Mouse (Mus musculus) heart, embryonic 14.5 days (tissue): ENCODE measurements around the gene Ccdc190. TPM values are rescaled to one million over a fixed set of nuclear protein-coding genes. Genes with fewer than 3 reads are reported as not detected.
A peak's percentile ranks its signal among the peaks of the same experiment; 100 is the strongest.

Experiments used
- ATAC-seq: fragments of 200-750 bp; cut with Nextera tagmentation; 2 replicates; pipeline ENCODE4 v1.8.0; 2017; ENCODE audit warnings: low read depth, moderate TSS enrichment; ENCODE audit not compliant: insufficient number of reproducible peaks, insufficient read depth, low FRiP score
- H3K27ac ChIP-seq, 2 experiments: fragments of 200-500 bp in 1 of 2; fragments of 300-500 bp in 1 of 2; sonication (generic) in 1 of 2; replicated peaks in 1 of 2; 2 replicates each; pipeline ENCODE4 v1.5.1; 2012 to 2014; ENCODE audit warnings: low read depth in 2 of 2, low read length in 2 of 2, control low read depth in 1 of 2, mild to moderate bottlenecking in 1 of 2, mixed read lengths in 1 of 2; ENCODE audit not compliant: control insufficient read depth in 1 of 2, insufficient read depth in 1 of 2
- H3K27me3 ChIP-seq: fragments of 300-500 bp; sonication (generic); 2 replicates; pipeline ENCODE4 v1.6.1; 2014; ENCODE audit warnings: mild to moderate bottlenecking, low read length, control low read depth; ENCODE audit not compliant: control insufficient read depth, insufficient read depth
- H3K36me3 ChIP-seq: fragments of 300-500 bp; sonication (generic); 2 replicates; pipeline ENCODE4 v1.6.1; 2014; ENCODE audit warnings: mild to moderate bottlenecking, control low read depth, low read length, mixed read lengths; ENCODE audit not compliant: control insufficient read depth, insufficient read depth
- H3K4me1 ChIP-seq, 2 experiments: fragments of 200-500 bp in 1 of 2; fragments of 300-500 bp in 1 of 2; sonication (generic) in 1 of 2; 2 replicates each; pipeline ENCODE4 v1.6.1; 2012 to 2014; ENCODE audit warnings: low read length in 2 of 2, control low read depth in 1 of 2, mixed read lengths in 1 of 2; ENCODE audit not compliant: control insufficient read depth in 2 of 2, insufficient read depth in 2 of 2
- H3K4me2 ChIP-seq: fragments of 300-500 bp; sonication (generic); 2 replicates; pipeline ENCODE4 v1.6.1; 2014; ENCODE audit warnings: mild to moderate bottlenecking, low read length
- H3K4me3 ChIP-seq, 2 experiments: fragments of 200-500 bp in 1 of 2; fragments of 300-500 bp in 1 of 2; sonication (generic) in 1 of 2; 2 replicates each; pipeline ENCODE4 v1.5.1; 2012 to 2014; ENCODE audit warnings: low read length in 2 of 2, mild to moderate bottlenecking in 2 of 2, control low read depth in 1 of 2, low read depth in 1 of 2, moderate library complexity in 1 of 2; ENCODE audit not compliant: control insufficient read depth in 1 of 2, insufficient read depth in 1 of 2
- H3K9ac ChIP-seq: fragments of 300-500 bp; sonication (generic); 2 replicates; pipeline ENCODE4 v1.6.1; 2014; ENCODE audit warnings: mild to moderate bottlenecking, low read length
- H3K9me3 ChIP-seq: fragments of 300-500 bp; sonication (generic); 2 replicates; pipeline ENCODE4 v1.6.1; 2016; ENCODE audit warnings: low read length, control low read depth; ENCODE audit not compliant: control insufficient read depth
- WGBS: fragments of 180-500 bp; shearing (Covaris S2); extraction: QIAGEN DNeasy Blood & Tissue Kit; methylation state at CpG from one replicate; pipeline ENCODE4 v1.1.7; 2014; 5-methylcytosine and 5-hydroxymethylcytosine counted together
- polyA plus RNA-seq: library from polyadenylated mRNA; unstranded; fragments of >200 nt; fragmentation: Nextera tagmentation; extraction: Ambion mirVana; gene quantifications from 2 replicates; pipeline ENCODE4 v1.2.1, GENCODE M21; 2014

The Ccdc190 gene
- polyA plus RNA-seq = not detected in 2 replicates

DNA sequence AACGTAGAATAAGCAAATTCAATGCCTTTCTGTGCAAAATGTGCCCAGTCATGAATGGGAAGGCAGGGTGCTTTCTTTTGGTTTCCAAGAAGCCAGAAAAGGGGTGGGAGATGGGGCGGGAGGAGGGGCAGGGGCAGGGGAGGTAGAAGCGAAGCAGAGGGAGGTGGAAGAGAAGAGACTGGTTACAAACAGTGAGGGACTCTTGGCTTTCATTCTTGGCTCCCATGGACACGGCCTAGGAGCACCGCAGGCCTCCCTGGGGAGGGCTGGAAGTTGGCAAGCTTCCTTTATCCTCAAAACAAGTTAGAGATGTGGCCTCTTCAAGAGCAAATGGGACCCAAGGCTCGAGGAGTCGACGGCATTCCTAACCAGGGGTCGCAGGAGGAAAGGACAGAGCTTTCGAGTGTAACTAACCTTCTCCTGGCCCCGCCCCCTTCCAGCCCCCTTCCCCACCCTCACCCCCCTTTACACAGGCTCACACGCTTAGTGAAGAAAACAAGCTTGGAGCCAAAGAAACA is at the start of gene Ccdc190:
Gene Ccdc190, plus strand, starts transcription at position 195 of the 518 bp plus-strand sequence.
- no peak for ATAC-seq
- Histone ChIP-seq H3K27me3 (no peaks in the 10 kb centered on the region), H3K4me1 (peaks cover 0 to 2% of the 10 kb centered on the region in 2 experiments; a peak in 1 of 4 replicates), H3K27ac (no peak within 1 kb of the TSS), H3K4me3 (no peak within 1 kb of the TSS), H3K36me3 (no peaks in the 10 kb centered on the region), H3K4me2 (peak within 1 kb of the TSS; percentile 8; the same call in 1 of the 2 replicates), H3K9ac (no peak within 1 kb of the TSS), H3K9me3 (no peaks in the 10 kb centered on the region)
- 16% methylated on average over 12 of the region's 12 CpGs for WGBS

DNA sequence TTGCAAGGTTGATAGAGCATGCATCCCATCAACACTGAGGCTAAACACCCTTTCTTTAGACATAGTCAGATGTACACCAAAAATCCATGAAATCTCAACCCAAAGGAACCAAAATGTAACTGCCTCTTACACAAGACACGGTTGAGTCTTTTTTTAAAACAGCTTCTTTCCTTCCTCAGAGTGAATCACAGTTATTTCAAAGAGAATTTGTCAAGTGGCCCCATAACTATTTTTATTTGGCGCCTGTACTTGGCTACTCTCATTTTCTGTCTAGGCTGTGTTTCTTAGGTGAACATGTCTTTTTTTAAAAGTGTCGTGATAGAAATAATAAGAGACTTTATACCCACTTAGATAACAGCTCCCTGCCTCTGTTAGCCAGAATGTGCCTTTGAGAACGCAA is 49.4 kb upstream of the Ccdc190 start:
- ATAC-seq = no peak
- WGBS = 80% methylated on average over 4 of the region's 4 CpGs
- Histone ChIP-seq H3K4me1 (no peaks in the 10 kb centered on the region), H3K27me3 (no peaks in the 10 kb centered on the region), H3K27ac (no peak overlapping the region), H3K9me3 (no peaks in the 10 kb centered on the region), H3K4me2 (no peak overlapping the region), H3K36me3 (no peaks in the 10 kb centered on the region), H3K9ac (no peak overlapping the region), H3K4me3 (no peak overlapping the region)

DNA sequence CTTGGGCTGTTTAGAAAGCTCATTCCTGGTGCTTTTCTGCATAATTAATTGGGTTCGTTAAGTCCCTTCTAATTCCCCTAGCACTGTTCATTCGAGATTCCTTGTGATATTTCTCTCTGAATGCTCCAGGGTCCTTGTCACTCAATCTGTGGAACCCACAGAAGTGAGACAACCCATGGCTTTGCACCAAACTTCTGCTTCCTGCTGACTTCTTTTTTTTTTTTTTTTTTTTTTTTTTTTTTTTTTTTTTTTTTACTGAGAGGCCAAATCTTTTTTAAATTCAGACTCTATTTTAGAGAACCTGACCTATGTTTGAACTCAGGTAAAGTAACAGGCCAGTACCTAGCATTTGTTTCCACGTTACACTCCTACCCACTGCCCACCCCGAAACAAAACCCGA is 48.3 kb upstream of the Ccdc190 start:
- ATAC-seq = no peak
- no peaks in the 10 kb centered on the region for H3K9me3 ChIP-seq
- H3K4me1 ChIP-seq = no peaks in the 10 kb centered on the region
- no peak overlapping the region for H3K9ac ChIP-seq
- H3K4me2 ChIP-seq = no peak overlapping the region
- H3K4me3 ChIP-seq = no peak overlapping the region
- no peaks in the 10 kb centered on the region for H3K36me3 ChIP-seq
- H3K27me3 ChIP-seq = no peaks in the 10 kb centered on the region
- WGBS = 84% methylated on average over 5 of the region's 5 CpGs
- H3K27ac ChIP-seq = no peak overlapping the region

DNA sequence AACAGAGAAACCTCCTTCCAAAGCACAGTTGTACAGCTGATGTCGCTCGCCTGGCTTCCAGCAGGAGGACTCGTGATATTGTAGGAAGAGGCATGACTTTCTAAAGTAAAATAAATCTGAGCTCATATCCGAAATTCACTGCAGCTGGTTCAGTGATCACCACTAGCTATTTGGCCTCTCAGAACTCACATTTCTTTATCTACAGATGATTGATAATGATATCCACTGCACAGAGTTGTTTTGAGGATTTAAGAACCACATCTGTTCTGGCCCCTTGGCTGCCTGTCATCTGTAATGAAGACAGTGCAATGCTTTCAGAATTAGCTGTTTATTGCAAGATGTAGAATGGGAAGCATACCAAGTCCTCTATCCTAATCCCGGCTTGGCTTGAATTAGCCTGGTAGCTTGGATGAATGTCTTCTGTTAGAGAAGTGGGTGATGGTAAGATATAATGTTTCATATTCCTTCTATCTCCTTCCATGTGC is 45.3 kb upstream of the Ccdc190 start:
- no peak overlapping the region for H3K4me2 ChIP-seq
- H3K9me3 ChIP-seq = no peaks in the 10 kb centered on the region
- no peak for ATAC-seq
- H3K9ac ChIP-seq = no peak overlapping the region
- 72% methylated on average over 5 of the region's 5 CpGs for WGBS
- no peak overlapping the region for H3K4me3 ChIP-seq
- no peaks in the 10 kb centered on the region for H3K27me3 ChIP-seq
- H3K36me3 ChIP-seq = no peaks in the 10 kb centered on the region
- H3K4me1 ChIP-seq = no peaks in the 10 kb centered on the region
- H3K27ac ChIP-seq = no peak overlapping the region

DNA sequence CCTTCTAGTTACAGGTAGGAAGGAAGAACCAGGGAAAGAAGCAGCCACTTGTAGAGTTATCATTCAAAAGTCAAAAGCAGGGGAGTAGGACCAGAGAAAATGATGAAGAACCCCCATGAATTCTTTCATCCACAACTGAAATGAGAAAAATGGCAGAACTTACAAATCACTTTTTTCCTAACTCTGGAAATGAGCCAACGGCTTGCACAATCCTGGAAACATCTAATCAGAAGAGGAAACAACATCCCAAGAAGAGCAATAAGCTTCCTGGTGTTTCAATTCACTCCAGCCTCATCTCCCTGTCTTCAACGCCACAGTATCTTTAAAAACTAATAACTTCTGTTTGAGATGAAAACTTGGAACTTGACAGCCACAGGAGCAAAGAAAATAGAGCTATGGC is 39.2 kb upstream of the Ccdc190 start:
- no peaks in the 10 kb centered on the region for H3K27me3 ChIP-seq
- WGBS = 54% methylated on average over 2 of the region's 2 CpGs
- H3K36me3 ChIP-seq = no peaks in the 10 kb centered on the region
- H3K27ac ChIP-seq = no peak overlapping the region
- H3K9me3 ChIP-seq = no peaks in the 10 kb centered on the region
- no peak for ATAC-seq
- H3K9ac ChIP-seq = no peak overlapping the region
- no peak overlapping the region for H3K4me2 ChIP-seq
- H3K4me3 ChIP-seq = no peak overlapping the region
- no peaks in the 10 kb centered on the region for H3K4me1 ChIP-seq

DNA sequence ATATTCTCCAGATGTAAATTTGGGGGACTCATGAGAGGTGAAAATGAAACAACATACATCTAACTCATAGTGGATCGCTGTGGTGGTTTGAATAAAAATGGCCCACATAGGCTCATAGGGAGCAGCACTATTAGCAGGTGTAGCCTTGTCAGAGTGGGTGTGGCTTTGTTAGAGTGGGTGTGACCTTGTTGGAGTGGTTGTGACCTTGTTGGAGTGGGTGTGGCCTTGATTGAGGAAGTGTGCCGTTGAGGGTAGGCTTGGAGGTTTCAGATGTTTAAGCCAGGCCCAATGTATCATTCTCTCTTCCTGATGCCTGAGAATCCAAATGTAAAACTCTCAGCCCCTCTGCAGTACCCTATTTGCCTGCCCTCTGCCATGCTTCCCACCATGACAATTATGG is 34.5 kb upstream of the Ccdc190 start:
- WGBS = 83% methylated on average over 2 of the region's 2 CpGs
- ATAC-seq = no peak

DNA sequence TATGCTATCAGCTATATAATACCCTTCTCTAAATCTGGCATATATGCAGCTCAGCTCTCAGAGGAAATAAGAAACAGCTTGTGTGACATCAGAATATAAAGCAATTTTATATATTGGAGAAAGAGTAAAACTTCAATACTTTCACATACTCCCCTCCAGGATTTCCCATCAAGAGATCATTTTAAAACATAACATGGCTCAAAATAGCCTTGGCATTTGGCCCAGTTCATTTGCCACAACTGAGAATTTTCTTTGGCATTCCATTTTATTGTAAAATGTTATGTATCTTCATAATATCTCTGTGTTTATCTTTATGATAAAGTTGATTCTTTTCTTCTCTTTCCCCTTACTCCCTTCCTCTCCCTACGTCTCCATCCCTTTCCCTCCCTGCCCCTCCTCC is 32.8 kb upstream of the Ccdc190 start:
- H3K4me3 ChIP-seq = no peak overlapping the region
- no peak overlapping the region for H3K4me2 ChIP-seq
- H3K9ac ChIP-seq = no peak overlapping the region
- no peaks in the 10 kb centered on the region for H3K36me3 ChIP-seq
- H3K27ac ChIP-seq = no peak overlapping the region
- no peak for ATAC-seq
- H3K4me1 ChIP-seq = no peaks in the 10 kb centered on the region
- 65% methylated on average over 1 of the region's 1 CpGs for WGBS
- H3K9me3 ChIP-seq = no peaks in the 10 kb centered on the region
- H3K27me3 ChIP-seq = no peaks in the 10 kb centered on the region

More for the DNA sequence above, 34.5 kb upstream of the Ccdc190 start:
- H3K27ac ChIP-seq = no peak overlapping the region
- no peak overlapping the region for H3K4me2 ChIP-seq
- H3K9ac ChIP-seq = no peak overlapping the region
- H3K9me3 ChIP-seq = no peaks in the 10 kb centered on the region
- no peak overlapping the region for H3K4me3 ChIP-seq
- no peaks in the 10 kb centered on the region for H3K36me3 ChIP-seq
- H3K27me3 ChIP-seq = no peaks in the 10 kb centered on the region
- no peaks in the 10 kb centered on the region for H3K4me1 ChIP-seq

DNA sequence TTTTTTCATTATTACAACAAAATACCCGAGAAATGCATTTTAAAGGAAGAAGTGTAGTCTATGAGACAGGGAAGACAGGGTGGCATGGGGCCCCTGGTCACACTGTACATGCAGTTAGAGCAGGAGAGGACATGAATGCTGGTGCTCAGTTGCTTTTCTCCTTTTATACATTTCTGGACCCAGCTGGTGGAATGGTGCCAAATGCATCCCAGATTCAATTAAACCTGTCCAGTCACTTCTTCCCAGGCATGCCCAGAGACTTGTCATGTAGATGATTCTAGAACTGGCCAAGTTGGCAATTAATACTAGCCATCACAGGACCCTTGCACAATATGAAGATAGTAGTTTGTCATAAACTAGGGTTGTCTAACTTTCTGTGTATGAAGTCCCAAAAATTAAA is 30.5 kb upstream of the Ccdc190 start:
- ATAC-seq = no peak

More for the DNA sequence above, 30.5 kb upstream of the Ccdc190 start:
- H3K4me1 ChIP-seq = peaks cover 2 to 5% of the 10 kb centered on the region in 2 experiments; a peak in 2 of 4 replicates
- H3K9me3 ChIP-seq = no peaks in the 10 kb centered on the region
- no peak overlapping the region for H3K27ac ChIP-seq
- no peak overlapping the region for H3K4me3 ChIP-seq
- 46% methylated on average over 1 of the region's 1 CpGs for WGBS
- no peak overlapping the region for H3K4me2 ChIP-seq
- H3K9ac ChIP-seq = no peak overlapping the region
- no peaks in the 10 kb centered on the region for H3K27me3 ChIP-seq
- H3K36me3 ChIP-seq = no peaks in the 10 kb centered on the region
